Mouse (Mus musculus) hindbrain, postnatal 0 days (tissue): ENCODE data around the gene Xrn2. TPM values are rescaled to one million over a fixed set of nuclear protein-coding genes. Genes with fewer than 3 reads are reported as not detected.

ENCODE experiments used
- ATAC-seq: fragments of 200-750 bp; cut with Nextera tagmentation; 2 replicates; pipeline ENCODE4 v1.8.0; 2017; ENCODE audit warnings: mild to moderate bottlenecking, moderate TSS enrichment, moderate library complexity
- DNase-seq: peaks from one replicate; pipeline ENCODE4 v3.0.0-alpha.2; 2015; ENCODE audit warnings: low spot score
- H3K27ac ChIP-seq: fragments of 300-500 bp; sonication (generic); 2 replicates; pipeline ENCODE4 v1.5.1; 2014; ENCODE audit warnings: mild to moderate bottlenecking
- H3K27me3 ChIP-seq: fragments of 300-500 bp; sonication (generic); 2 replicates; pipeline ENCODE4 v1.6.1; 2014; ENCODE audit warnings: low read length, mixed read lengths; ENCODE audit not compliant: insufficient read depth
- H3K36me3 ChIP-seq: fragments of 300-500 bp; sonication (generic); 2 replicates; pipeline ENCODE4 v1.6.1; 2014; ENCODE audit warnings: low read length, mixed read lengths; ENCODE audit not compliant: insufficient read depth
- H3K4me1 ChIP-seq: fragments of 300-500 bp; sonication (generic); 2 replicates; pipeline ENCODE4 v1.6.1; 2014; ENCODE audit warnings: antibody characterized with exemption, low read length, mixed read lengths; ENCODE audit not compliant: insufficient read depth
- H3K4me2 ChIP-seq: fragments of 300-500 bp; sonication (generic); 2 replicates; pipeline ENCODE4 v1.6.1; 2014; ENCODE audit warnings: low read depth, mild to moderate bottlenecking, low read length, moderate library complexity, mixed read lengths
- H3K4me3 ChIP-seq: fragments of 300-500 bp; sonication (generic); 2 replicates; pipeline ENCODE4 v1.5.1; 2014; ENCODE audit warnings: low read length
- H3K9ac ChIP-seq: fragments of 300-500 bp; sonication (generic); replicated peaks from 2 replicates; pipeline ENCODE4 v1.6.1; 2014; ENCODE audit warnings: mild to moderate bottlenecking, low read length, moderate library complexity, mixed read lengths
- H3K9me3 ChIP-seq: fragments of 300-500 bp; sonication (generic); 2 replicates; pipeline ENCODE4 v1.6.1; 2016; ENCODE audit warnings: low read length, mixed read lengths
- CTCF ChIP-seq: IDR thresholded peaks from 2 replicates; pipeline ENCODE4 v1.5.1; 2016; ENCODE audit warnings: antibody characterized with exemption, control low read depth, low read depth
- WGBS: fragments of 180-500 bp; shearing (Covaris S2); extraction: QIAGEN DNeasy Blood & Tissue Kit; methylation state at CpG from one replicate; pipeline ENCODE4 v1.1.7; 2014; 5-methylcytosine and 5-hydroxymethylcytosine counted together
- polyA plus RNA-seq: library from polyadenylated mRNA; unstranded; fragments of >200 nt; fragmentation: Nextera tagmentation; extraction: Ambion mirVana; gene quantifications from 2 replicates; pipeline ENCODE4 v1.2.1, GENCODE M21; 2015
- total RNA-seq: library from RNA; depleted of rRNA; stranded (reverse); fragments of >200 nt; gene quantifications from 2 replicates; pipeline ENCODE4 v1.2.3, GENCODE M21; 2014

Gene Xrn2
- total and polyA plus RNA-seq, 2 experiments from 2014 or later, result 40.3 to 57.9 TPM

DNA sequence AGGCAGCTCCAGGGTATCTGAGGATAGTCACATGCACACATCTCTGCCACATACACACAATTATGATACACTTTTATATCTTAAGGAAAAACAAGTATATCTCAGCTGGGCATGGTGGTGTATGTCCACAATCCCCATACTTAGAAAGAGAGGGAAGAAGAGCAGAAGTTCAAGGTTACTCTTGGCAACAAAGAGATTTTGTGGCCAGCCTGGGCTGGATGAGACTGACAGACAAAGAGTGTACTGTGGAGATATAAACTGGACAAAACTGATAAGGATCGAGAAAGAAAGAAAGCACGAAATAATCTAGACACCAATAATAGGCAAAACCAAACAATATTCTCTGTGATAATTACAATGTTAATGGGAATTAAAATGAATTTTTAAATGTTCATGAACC is 5.5 kb upstream of the Xrn2 start:
- no peaks in the 10 kb centered on the region for H3K36me3 ChIP-seq
- no peak overlapping the region for H3K4me2 ChIP-seq
- no peak for TF ChIP-seq CTCF
- H3K9ac ChIP-seq, result no peak overlapping the region
- WGBS, result 83% methylated on average over 2 of the region's 2 CpGs
- H3K4me3 ChIP-seq, result no peak overlapping the region
- H3K9me3 ChIP-seq, result no peaks in the 10 kb centered on the region
- ATAC-seq (no peak), DNase-seq (no peak)
- H3K4me1 ChIP-seq, result peaks cover 8% of the 10 kb centered on the region; the same call in 1 of the 2 replicates
- no peaks in the 10 kb centered on the region for H3K27me3 ChIP-seq
- H3K27ac ChIP-seq, result no peak overlapping the region

- H3K27ac ChIP-seq, result no peak overlapping the region
- no peak for TF ChIP-seq CTCF
Observed at GRCm38 (mm10) chr2:147009084-147009483, 3.7 kb upstream of the Xrn2 start.

GRCm38 (mm10) chr2:147010141-147010540 is 2.7 kb upstream of the Xrn2 start:
- TF ChIP-seq CTCF, result no peak
- no peaks in the 10 kb centered on the region for H3K27me3 ChIP-seq
- no peak overlapping the region for H3K4me3 ChIP-seq
- H3K27ac ChIP-seq, result no peak overlapping the region
- WGBS, result 94% methylated on average over 4 of the region's 4 CpGs
- H3K4me1 ChIP-seq, result peaks cover 14% of the 10 kb centered on the region; the same call in 1 of the 2 replicates
- no peak for ATAC-seq
- no peak overlapping the region for H3K4me2 ChIP-seq
- H3K36me3 ChIP-seq, result no peaks in the 10 kb centered on the region
- no peak overlapping the region for H3K9ac ChIP-seq
- no peak for DNase-seq
- H3K9me3 ChIP-seq, result no peaks in the 10 kb centered on the region

More at GRCm38 (mm10) chr2:147009084-147009483, 3.7 kb upstream of the Xrn2 start:
- Histone ChIP-seq H3K27me3 (no peaks in the 10 kb centered on the region), H3K4me2 (no peak overlapping the region), H3K9ac (no peak overlapping the region), H3K36me3 (no peaks in the 10 kb centered on the region), H3K4me3 (no peak overlapping the region), H3K4me1 (peaks cover 11% of the 10 kb centered on the region; the same call in 1 of the 2 replicates), H3K9me3 (no peaks in the 10 kb centered on the region)
- ATAC-seq (no peak), DNase-seq (no peak)

GRCm38 (mm10) chr2:147010952-147011351 is 1.8 kb upstream of the Xrn2 start:
- H3K27me3 ChIP-seq, result no peaks in the 10 kb centered on the region
- no peaks in the 10 kb centered on the region for H3K9me3 ChIP-seq
- no peaks in the 10 kb centered on the region for H3K36me3 ChIP-seq
- no peak overlapping the region for H3K27ac ChIP-seq
- WGBS, result 96% methylated on average over 9 of the region's 9 CpGs
- ATAC-seq, result no peak
- peaks cover 14% of the 10 kb centered on the region; the same call in 1 of the 2 replicates for H3K4me1 ChIP-seq
- TF ChIP-seq CTCF, result no peak
- H3K9ac ChIP-seq, result no peak overlapping the region
- no peak for DNase-seq
- H3K4me2 ChIP-seq, result no peak overlapping the region
- H3K4me3 ChIP-seq, result no peak overlapping the region

DNA sequence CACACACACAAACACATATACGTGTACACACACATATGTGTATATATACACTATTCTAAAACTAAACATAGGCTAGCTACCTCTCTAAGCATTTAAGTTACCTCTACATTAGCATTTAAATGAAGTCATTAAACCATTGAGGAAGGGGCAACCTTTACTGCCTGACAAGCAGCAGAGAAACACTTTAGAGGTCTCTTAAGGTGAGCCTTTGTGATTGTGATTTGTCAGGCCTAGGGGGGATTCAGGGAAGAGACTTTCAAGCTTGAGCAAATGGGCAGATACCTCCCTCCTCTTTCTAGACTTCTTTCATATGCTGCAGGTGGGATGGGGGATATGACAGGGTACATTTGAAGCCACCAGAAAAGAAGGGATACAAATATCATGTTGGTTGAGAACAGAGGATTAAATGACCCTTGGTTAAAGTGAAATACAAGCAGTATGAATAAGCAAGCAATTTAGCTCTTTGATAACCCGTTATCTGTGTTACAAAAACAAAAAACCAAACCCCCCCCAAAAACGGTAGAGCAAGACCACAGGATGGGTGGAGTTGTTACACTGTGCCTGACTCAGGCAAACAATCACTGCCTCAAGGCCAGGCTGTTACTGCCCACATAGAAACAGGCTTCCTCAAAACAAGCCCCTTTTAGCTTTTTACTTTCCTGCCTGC is 1.2 kb upstream of the Xrn2 start:
- TF ChIP-seq CTCF, result no peak
- peak overlapping the region; percentile 83 for H3K9ac ChIP-seq
- no peaks in the 10 kb centered on the region for H3K36me3 ChIP-seq
- DNase-seq (no peak), ATAC-seq (no peak)
- H3K4me1 ChIP-seq, result peaks cover 14% of the 10 kb centered on the region; the same call in 1 of the 2 replicates
- 79% methylated on average over 3 of the region's 3 CpGs for WGBS
- H3K27me3 ChIP-seq, result no peaks in the 10 kb centered on the region
- H3K4me2 ChIP-seq, result peak overlapping the region; percentile 79
- H3K27ac ChIP-seq, result peak overlapping the region; percentile 98
- no peaks in the 10 kb centered on the region for H3K9me3 ChIP-seq
- peak overlapping the region; percentile 95 for H3K4me3 ChIP-seq

DNA sequence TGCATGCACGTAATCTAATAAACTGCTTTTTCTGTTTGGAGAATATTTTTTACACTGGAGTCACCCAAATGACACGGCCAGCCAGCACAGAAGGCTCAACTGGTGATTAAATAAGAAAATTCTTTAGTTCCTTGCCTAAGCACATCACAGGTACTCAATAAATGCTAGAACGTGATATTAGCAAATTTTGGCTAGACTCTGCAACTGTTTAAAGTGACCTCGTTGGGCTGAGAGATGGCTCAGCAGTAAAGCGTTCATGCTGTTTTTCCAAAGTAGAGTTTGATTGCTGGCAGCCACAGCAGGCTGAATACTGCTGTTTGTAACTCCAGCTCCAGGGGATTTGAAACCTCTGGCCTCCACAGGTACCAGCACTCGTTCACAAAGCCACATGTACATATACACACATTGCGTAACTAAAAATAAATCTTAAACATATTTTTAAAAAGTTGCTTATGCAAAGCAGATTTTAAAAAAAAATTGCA is 614 bp upstream of the Xrn2 start:
- no peak for TF ChIP-seq CTCF
- no peaks in the 10 kb centered on the region for H3K9me3 ChIP-seq
- H3K36me3 ChIP-seq, result no peaks in the 10 kb centered on the region
- H3K9ac ChIP-seq, result peak overlapping the region; percentile 83
- ATAC-seq (no peak), DNase-seq (no peak)
- peak overlapping the region; percentile 98 for H3K27ac ChIP-seq
- peak overlapping the region; percentile 79 for H3K4me2 ChIP-seq
- H3K27me3 ChIP-seq, result no peaks in the 10 kb centered on the region
- H3K4me1 ChIP-seq, result peaks cover 14% of the 10 kb centered on the region; the same call in 1 of the 2 replicates
- 35% methylated on average over 7 of the region's 7 CpGs for WGBS
- peak overlapping the region; percentile 95 for H3K4me3 ChIP-seq
